Comparison of ENCODE assay signal across 19 mouse cellular contexts in the genomic region with DNA sequence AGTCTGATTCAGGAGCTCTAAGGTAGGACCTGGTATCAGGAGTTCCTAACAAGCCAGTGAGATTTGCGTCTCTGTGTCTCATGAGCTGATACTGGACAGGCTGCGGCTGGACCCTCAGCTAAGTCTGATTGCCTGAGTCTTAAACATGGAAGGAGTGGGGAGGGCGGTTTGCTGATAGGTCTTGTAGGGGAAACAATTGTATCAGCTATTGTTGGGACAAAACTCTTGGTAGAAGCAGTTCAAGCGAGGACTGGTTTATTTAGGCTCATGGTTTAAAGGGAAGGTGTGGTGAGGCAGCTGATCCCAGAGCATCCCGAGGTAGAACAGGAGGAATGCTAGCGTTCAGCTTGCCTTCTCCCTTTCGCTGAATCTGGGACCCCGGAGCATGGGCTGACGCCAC.
"Had no signal": no experiment of that assay in that cellular context is flagged by ENCODE, and none has a peak within 500 bp of the region (broad histone marks: within the 10 kb centered on the region; RNA-seq: fewer than 3 reads in every experiment).

No protein-coding gene starts in this region.

- H3K27me3 ChIP-seq: forebrain, embryonic 15.5 days; hindbrain, embryonic 13.5 days; hindbrain, embryonic 15.5 days; kidney, embryonic 15.5 days; limb, embryonic 13.5 days; limb, embryonic 15.5 days; liver, embryonic 13.5 days; liver, embryonic 15.5 days had no signal

- H3K9ac ChIP-seq: forebrain, embryonic 15.5 days; forebrain, postnatal 0 days; hindbrain, embryonic 13.5 days; hindbrain, embryonic 15.5 days; kidney, embryonic 15.5 days; limb, embryonic 13.5 days; limb, embryonic 15.5 days; liver, embryonic 13.5 days; liver, embryonic 15.5 days had no signal

- H3K4me3 ChIP-seq: forebrain, embryonic 15.5 days; hindbrain, embryonic 13.5 days; hindbrain, embryonic 15.5 days; kidney, embryonic 15.5 days; limb, embryonic 13.5 days; limb, embryonic 15.5 days; liver, embryonic 13.5 days; liver, embryonic 15.5 days had no signal

- H3K9me3 ChIP-seq: forebrain, embryonic 15.5 days; hindbrain, embryonic 13.5 days; hindbrain, embryonic 15.5 days; kidney, embryonic 15.5 days; limb, embryonic 15.5 days; liver, embryonic 13.5 days; liver, embryonic 15.5 days had no signal

- H3K4me1 ChIP-seq: forebrain, embryonic 15.5 days; hindbrain, embryonic 13.5 days; hindbrain, embryonic 15.5 days; limb, embryonic 15.5 days had no signal

- ATAC-seq: forebrain, embryonic 15.5 days; forebrain, postnatal 0 days; hindbrain, postnatal 0 days; intestine, embryonic 16.5 days had no signal

- DNase-seq: forebrain, postnatal 0 days; gastrocnemius, postnatal 10 days; kidney, adult 2 months; kidney, postnatal 14 days; layer of hippocampus, adult 9-11 months; layer of hippocampus, postnatal 36 days; left cerebral cortex, postnatal 4 days; liver, embryonic 13.5 days had no signal

- H3K4me2 ChIP-seq: forebrain, embryonic 15.5 days; heart, embryonic 11.5 days; hindbrain, embryonic 13.5 days; hindbrain, embryonic 15.5 days; kidney, embryonic 15.5 days; limb, embryonic 13.5 days; limb, embryonic 15.5 days; liver, embryonic 13.5 days; liver, embryonic 15.5 days had no signal

- H3K27ac ChIP-seq: forebrain, embryonic 15.5 days; hindbrain, embryonic 13.5 days; hindbrain, embryonic 15.5 days; hindbrain, postnatal 0 days; kidney, embryonic 15.5 days; kidney, postnatal 0 days; limb, embryonic 13.5 days; limb, embryonic 15.5 days; liver, embryonic 13.5 days; liver, embryonic 15.5 days had no signal
